Mouse (Mus musculus) olfactory bulb, adult 2 months (tissue): ENCODE results near the gene Gm4353. TPM values are rescaled to one million over a fixed set of nuclear protein-coding genes. Genes with fewer than 3 reads are reported as not detected.

ENCODE experiments used
- H3K27ac ChIP-seq: fragments of 200-500 bp; 2 replicates; pipeline ENCODE4 v1.5.1; 2012; ENCODE audit warnings: low read depth, low read length; ENCODE audit not compliant: insufficient read depth
- H3K4me1 ChIP-seq: fragments of 200-500 bp; 2 replicates; pipeline ENCODE4 v1.6.1; 2012; ENCODE audit warnings: low read length; ENCODE audit not compliant: control insufficient read depth, insufficient read depth
- H3K4me3 ChIP-seq: fragments of 200-500 bp; 2 replicates; pipeline ENCODE4 v1.5.1; 2012; ENCODE audit warnings: mild to moderate bottlenecking, low read depth, low read length, moderate library complexity; ENCODE audit not compliant: insufficient read depth
- CTCF ChIP-seq: fragments of 200-500 bp; IDR thresholded peaks from 2 replicates; pipeline ENCODE4 v1.5.1; 2012; ENCODE audit warnings: low read depth, mild to moderate bottlenecking, low read length, moderate library complexity; ENCODE audit not compliant: insufficient read depth
- POLR2A ChIP-seq: fragments of 200-500 bp; IDR thresholded peaks from 2 replicates; pipeline ENCODE4 v1.6.1; 2012; ENCODE audit warnings: mild to moderate bottlenecking, low read depth, low read length, moderate library complexity; ENCODE audit not compliant: insufficient read depth
- WGBS: fragments of 180-500 bp; shearing (Covaris S2); methylation state at CpG from one replicate; pipeline ENCODE4 v1.1.7; 2018; 5-methylcytosine and 5-hydroxymethylcytosine counted together
- polyA plus RNA-seq: library from polyadenylated mRNA; stranded (reverse); fragments of >200 nt; gene quantifications from 2 replicates; pipeline ENCODE4 v1.2.4, GENCODE M21; 2012; ENCODE audit warnings: low replicate concordance; ENCODE audit not compliant: missing spikeins, insufficient read depth, insufficient read length

Gm4353 gene
- polyA plus RNA-seq, 1 experiment: not detected

DNA sequence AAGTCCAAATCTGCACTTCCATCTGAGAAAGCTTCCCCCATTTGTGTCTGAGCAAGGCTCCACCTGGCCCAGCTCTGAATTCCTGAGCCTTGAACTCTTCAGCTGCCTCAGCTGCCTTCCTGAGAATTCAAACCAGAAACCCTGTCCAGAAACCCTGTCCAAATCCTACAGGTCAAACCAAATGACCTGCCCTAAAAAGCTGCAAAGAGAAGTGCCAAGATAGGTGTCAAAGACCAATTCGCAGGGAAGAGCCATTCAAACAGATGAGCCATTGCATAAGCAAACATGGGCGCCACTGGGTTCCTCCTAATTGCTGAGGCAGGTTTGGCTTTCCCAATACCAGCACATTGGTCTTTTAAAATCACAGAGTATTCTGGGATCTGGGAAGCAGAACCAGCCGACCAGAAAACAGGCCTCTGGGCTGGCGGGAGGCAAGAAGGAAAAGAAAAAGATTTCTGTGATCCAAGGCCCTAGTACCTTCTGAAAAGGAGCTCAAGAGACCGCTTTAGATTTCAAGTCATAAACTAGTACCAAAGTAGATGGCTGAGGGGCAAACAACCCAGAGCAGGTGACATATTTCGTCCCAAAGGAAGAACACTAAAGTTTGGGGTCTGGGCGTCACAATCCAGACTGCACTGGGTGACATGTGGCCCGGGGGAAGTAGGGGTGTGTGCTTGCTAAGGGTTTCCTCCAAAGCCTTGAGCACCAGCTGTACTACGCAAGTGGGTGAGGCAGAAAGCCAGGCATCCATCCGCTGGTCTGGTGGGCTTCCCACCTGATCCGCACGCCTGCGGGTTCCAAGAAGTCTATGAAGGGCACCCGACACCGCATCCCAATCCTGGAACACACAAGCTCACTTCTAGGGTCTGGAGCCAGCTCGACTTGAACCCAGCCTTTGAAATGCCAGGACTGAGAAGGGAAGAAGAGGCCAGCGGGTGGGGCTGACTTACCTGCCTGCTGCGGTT lies 47.6 kb downstream of the Gm4353 start:
- no peak overlapping the region for H3K27ac ChIP-seq

DNA sequence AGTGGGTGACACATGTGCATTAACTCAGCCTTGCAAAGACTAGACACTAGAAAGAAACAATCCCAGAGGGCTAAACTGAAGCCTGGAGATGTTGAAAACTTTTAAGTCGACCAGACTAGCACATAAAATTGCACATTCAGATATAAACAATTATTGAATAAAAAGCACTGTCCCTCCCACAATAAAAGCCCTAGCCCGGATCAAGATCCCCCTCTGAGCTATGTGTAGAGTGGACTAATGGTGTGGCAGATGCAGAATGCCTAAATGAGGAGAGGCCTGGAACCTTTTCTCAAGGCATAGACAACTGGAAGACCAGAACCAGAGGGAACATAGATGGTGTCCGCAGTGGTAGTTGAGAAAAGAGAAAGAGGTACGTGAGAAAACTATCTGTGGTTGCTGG lies 48.9 kb downstream of the Gm4353 start:
- peaks cover 40% of the 10 kb centered on the region for H3K4me1 ChIP-seq
- no peak overlapping the region for H3K27ac ChIP-seq
- WGBS: 87% methylated on average over 4 of the region's 4 CpGs
- TF ChIP-seq CTCF (no peak), POLR2A (no peak)
- no peak overlapping the region for H3K4me3 ChIP-seq

More for the DNA sequence above, 47.6 kb downstream of the Gm4353 start:
- WGBS: 81% methylated on average over 18 of the region's 18 CpGs
- Histone ChIP-seq H3K4me3 (no peak overlapping the region), H3K4me1 (peaks cover 31% of the 10 kb centered on the region)
- TF ChIP-seq CTCF: no peak
- no peak for TF ChIP-seq POLR2A

DNA sequence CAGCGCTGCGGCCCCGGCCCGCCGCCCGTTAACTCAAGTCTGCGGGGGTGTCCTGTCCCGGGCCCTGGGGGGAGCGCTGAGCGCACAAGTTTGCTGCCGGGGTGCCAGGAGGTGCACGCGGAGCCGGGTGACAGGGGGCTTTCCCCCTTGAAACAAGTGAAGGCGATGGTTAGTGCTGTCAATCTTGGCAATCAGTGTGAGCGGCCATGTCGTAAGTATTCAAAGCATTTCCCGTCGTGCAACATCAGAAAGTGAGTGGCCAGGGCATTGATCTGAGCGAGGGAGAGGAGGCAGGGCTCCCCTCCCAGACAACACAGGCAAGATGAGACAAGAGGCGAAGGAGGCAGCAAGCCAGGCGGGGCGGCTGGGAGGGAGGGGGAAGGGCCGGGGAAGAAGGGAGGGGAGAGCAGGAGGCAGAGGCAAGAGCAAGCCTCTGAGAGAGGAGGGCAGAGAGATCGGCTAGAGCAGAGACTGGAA lies 50.1 kb downstream of the Gm4353 start:
- Histone ChIP-seq H3K27ac (no peak overlapping the region), H3K4me1 (peaks cover 32% of the 10 kb centered on the region), H3K4me3 (peak overlapping the region; percentile 28)
- under 1% methylated on average over 25 of the region's 25 CpGs for WGBS
- TF ChIP-seq CTCF (no peak), POLR2A (no peak)

- under 1% methylated on average over 54 of the region's 54 CpGs for WGBS
- H3K4me1 ChIP-seq: peaks cover 29% of the 10 kb centered on the region
- TF ChIP-seq POLR2A: no peak
- TF ChIP-seq CTCF: no peak
- H3K4me3 ChIP-seq: peak overlapping the region; percentile 28
- H3K27ac ChIP-seq: no peak overlapping the region
Observed at GRCm38 (mm10) chr7:116033371-116034241, 50.8 kb downstream of the Gm4353 start.

Other genes starting within 250 kb of the Gm4353 start
- not detected in 2 replicates for gene Sox6, start 45.8 kb downstream of the Gm4353 start, polyA plus RNA-seq
- gene 1110004F10Rik, start 45.2 kb downstream of the Gm4353 start, polyA plus RNA-seq: 373 TPM in 1 of 2 replicates, not detected in the other
- gene Plekha7, start 223.7 kb upstream of the Gm4353 start, polyA plus RNA-seq: not detected in 2 replicates
- not detected in 2 replicates for gene Rps13, start 249.6 kb upstream of the Gm4353 start, polyA plus RNA-seq